Mouse (Mus musculus) lung, adult 2 months (tissue): ENCODE measurements at regions not wholly inside any gene's neighbourhood (a gene's known extent, or its start where the extent isn't known, plus 50 kb on each side); places are given as distances from the start of the nearest gene placed in this dataset.

ENCODE experiments used
- CTCF ChIP-seq: fragments of 200-500 bp; IDR thresholded peaks from 2 replicates; pipeline ENCODE4 v1.5.1; 2011; ENCODE audit warnings: mild to moderate bottlenecking, low read length, control low read depth; ENCODE audit not compliant: insufficient read depth
- POLR2A ChIP-seq: fragments of 200-500 bp; IDR thresholded peaks from 2 replicates; pipeline ENCODE4 v1.6.1; 2011; ENCODE audit warnings: low read depth, mild to moderate bottlenecking, control low read depth, low read length, borderline replicate concordance; ENCODE audit errors: extremely low read depth

GRCm38 (mm10) chr9:74621957-74622356, 239.8 kb upstream of the Onecut1 start:
- TF ChIP-seq CTCF (no peak), POLR2A (no peak)
